Mouse (Mus musculus) adrenal gland, adult 2 months (tissue): ENCODE data around the gene Tpd52l1. TPM values are rescaled to one million over a fixed set of nuclear protein-coding genes. Genes with fewer than 3 reads are reported as not detected.
A peak's percentile ranks its signal among the peaks of the same experiment; 100 is the strongest.
"Not testable (repeated sequence)": the region's sequence is repeated elsewhere in the genome, so short reads cannot be mapped to it uniquely, and the experiment has no call there.

Source experiments
- DNase-seq: peaks from one replicate; pipeline ENCODE4 v3.0.0; 2021
- long read RNA-seq: library from polyadenylated mRNA; stranded (forward); transcript quantifications from one replicate; pipeline ENCODE4 v2.0.0, GENCODE M21; 2021
- polyA plus RNA-seq: library from polyadenylated mRNA; depleted of rRNA; stranded (reverse); fragments of >200 nt; gene quantifications from 2 replicates; pipeline ENCODE4 v1.2.3, GENCODE M21; 2012; rRNA removed
- total RNA-seq, 2 experiments: library from RNA; stranded (reverse); gene quantifications; 2 replicates each; pipeline ENCODE4 v1.2.3; 2021

The Tpd52l1 gene
- total RNA-seq (10 to 100 TPM; 41.7 to 43.3 TPM), polyA plus RNA-seq (11.4 and 14.5 TPM in 2 replicates)
- long read RNA-seq, transcript Tpd52l1-204 (5 exons, 1,103 nt) = major isoform, 19 of 21 reads
- long read RNA-seq, partial matches to known transcripts = 0 of 21 reads
- long read RNA-seq, other reads (novel, unspliced or antisense) = 1 of 21 reads

GRCm38 (mm10) chr10:31445291-31446124, at the start of gene Tpd52l1:
Gene Tpd52l1, minus strand, starts transcription at chr10:31445958.
- peak; percentile 94 for DNase-seq

GRCm38 (mm10) chr10:31494296-31494695, 48.5 kb upstream of the Tpd52l1 start:
- DNase-seq = no peak

- peak; percentile 20 for DNase-seq
Measured at GRCm38 (mm10) chr10:31467043-31467898, 21.5 kb upstream of the Tpd52l1 start.

DNA sequence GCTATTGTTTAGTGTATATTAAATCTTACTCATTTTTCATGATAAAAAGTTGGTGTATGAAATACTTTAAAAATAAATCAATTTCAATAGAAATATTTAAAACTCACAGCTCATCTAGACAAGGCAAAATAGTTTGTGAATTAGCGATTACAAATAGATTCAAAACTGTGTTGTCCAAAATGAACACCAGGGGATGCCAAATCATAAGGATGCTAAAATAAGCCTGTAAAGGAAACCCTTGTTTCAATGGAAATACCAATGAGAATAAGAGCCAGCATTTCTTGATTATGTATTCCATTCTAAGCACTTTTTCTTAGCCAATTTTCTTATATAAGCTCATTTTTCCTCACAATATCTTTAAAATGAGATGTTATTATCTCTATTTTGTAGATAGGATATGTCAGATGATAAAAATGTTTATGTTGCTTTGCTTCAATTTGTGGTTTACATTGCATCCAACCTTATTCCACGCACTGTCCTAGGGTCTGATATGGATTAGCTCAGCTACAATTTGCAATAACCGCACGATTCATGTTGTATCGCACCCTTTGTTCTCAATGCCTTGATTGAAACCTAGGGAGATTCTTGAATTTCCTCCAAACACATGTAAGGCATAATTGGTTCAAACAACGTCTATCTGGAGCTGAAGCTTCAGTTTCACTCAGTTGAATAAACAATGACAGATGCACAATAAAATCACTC, 20.2 kb upstream of the Tpd52l1 start:
- no peak for DNase-seq

GRCm38 (mm10) chr10:31465424-31465823, 19.7 kb upstream of the Tpd52l1 start:
- DNase-seq = no peak

DNA sequence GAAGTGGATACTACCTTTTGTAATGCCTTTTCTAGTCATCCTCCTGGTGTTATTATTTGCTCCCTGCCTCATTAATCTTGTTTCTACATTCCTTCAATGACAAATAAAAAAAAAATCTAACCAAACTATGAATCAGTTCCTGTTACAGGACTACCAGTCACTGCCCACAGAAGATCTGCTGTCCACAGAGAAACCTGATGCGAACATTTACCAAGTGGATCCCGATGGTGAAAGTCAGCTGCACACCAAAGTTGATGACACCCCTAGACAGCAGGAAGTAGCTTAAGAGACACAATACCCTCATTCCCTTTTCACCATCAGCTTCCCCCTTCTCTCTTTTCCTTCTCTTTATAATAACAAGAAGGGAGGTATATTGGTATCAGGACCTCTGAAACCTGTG, 17.3 kb upstream of the Tpd52l1 start:
- no peak for DNase-seq

DNA sequence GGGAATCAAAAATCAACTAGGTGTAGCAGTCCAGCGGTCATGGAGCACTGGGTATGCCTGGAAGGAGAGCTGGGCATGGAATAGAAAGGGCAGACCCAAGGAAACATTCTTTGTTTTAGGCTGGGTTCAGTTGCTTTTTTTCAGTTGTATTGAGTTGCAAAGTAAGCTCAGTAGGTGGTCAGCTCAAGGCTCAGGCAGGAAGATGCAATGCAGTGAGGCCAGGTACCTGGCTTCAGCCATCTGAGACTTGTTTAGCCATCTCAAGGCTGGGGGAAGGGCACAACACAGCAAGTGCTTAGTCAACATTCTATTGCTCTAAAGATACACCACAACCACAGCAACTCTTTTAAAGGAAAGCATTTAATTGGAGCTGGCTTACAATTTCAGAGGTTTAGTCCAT, 11.0 kb upstream of the Tpd52l1 start:
- DNase-seq = no peak

DNA sequence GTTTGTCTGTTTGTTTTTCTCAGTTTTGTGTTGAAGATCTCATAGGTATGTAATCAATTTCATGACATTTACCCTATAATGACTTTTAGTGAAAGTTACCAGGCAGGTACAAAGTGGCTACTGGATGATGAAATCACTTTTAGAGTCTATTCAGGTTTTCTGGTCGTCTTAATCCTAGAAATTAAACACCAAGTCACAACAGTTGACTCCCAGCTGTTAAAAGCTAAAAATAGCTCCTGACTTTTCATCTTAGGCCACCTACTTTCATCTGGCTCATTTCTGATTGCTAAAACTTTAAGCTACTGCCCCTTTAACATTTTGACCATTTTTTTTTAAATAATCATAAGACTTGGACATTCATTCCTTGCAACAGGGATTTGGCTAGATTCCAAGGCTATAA, 1.3 kb upstream of the Tpd52l1 start:
- DNase-seq = no peak

DNA sequence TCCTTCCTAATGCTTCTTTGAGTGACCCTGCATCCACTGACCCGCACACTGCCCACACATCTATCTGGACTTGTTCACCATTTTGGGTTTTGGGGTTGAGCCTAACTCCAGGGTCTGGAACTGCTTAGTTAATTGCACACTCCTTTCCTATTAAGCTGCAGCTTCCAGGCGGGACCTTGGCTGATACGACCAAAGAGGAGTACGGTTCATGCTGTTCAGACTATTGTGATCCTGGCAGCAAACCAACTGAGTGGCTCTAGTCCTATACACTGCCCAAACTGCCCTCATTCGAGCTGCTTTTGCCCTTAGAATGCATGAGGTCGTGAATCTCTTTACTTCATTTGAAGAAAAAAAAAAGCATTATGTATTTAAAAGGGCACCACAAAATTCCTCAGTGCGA, 1.6 kb downstream of the Tpd52l1 start:
- DNase-seq = no peak

DNA sequence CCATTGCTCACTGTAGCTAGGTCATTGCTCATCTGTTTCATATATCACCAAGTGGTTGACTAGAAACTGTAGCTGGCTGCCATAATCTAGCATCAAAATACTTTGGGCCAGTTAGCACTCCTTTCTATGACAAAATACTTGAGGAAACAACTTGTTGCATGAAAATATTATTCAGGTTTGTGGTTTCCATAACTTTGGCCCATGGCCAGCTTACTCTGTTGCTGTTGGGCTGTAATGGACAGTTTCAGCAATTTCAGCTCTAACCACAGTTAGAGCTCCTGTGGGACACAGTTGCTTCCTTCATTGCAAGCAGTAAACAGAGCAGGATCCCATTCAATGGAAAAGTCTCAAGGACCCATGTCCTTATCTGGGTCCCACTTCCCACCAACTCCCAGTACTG, 4.3 kb downstream of the Tpd52l1 start:
- DNase-seq = no peak

DNA sequence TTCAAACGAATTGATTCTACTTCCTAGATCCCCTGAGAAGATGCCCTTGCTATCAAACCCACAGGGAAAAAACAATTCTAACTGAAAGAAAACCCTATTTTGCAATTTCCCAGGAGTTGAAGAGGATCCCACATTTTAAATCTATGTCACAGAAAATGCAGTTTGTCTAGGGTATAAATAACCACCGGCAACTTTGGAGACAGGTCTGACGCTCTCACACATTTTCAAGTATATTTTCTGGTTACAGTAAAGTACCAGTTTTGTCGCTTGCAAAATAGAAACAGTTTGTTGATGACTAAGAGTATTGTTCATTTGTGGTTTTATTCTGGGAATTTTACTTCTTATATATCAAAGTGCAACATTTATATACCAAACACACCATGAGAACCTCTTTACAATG, 9.7 kb downstream of the Tpd52l1 start:
- DNase-seq = no peak

- no peak for DNase-seq
Measured at GRCm38 (mm10) chr10:31417956-31418355, 27.8 kb downstream of the Tpd52l1 start.

DNA sequence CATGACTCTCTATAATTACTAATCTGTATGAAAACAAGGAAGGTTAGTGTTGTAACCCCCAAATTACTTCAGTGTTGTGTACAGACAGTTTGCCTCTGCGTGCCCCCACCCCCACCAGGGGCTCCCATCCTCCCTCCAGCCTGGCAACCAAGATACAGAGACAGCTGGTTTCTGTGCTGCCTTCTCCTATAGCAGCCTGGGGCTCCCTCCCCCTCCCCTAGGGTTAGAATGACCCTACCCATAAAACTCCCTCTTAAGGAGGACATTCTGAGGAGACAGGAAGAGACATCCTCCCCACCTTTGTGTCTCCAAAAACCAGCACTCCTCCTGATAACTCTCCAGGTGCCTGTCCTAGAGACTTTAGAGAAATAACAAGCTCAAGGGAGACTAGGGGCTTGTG, 52.8 kb downstream of the Tpd52l1 start:
- no peak for DNase-seq

- DNase-seq = peak; percentile 29
Measured at GRCm38 (mm10) chr10:31390777-31391395, 54.9 kb downstream of the Tpd52l1 start.

GRCm38 (mm10) chr10:31388566-31388965, 57.2 kb downstream of the Tpd52l1 start:
- DNase-seq = not testable (repeated sequence)

GRCm38 (mm10) chr10:31370200-31370599, 75.6 kb downstream of the Tpd52l1 start:
- not testable (repeated sequence) for DNase-seq

DNA sequence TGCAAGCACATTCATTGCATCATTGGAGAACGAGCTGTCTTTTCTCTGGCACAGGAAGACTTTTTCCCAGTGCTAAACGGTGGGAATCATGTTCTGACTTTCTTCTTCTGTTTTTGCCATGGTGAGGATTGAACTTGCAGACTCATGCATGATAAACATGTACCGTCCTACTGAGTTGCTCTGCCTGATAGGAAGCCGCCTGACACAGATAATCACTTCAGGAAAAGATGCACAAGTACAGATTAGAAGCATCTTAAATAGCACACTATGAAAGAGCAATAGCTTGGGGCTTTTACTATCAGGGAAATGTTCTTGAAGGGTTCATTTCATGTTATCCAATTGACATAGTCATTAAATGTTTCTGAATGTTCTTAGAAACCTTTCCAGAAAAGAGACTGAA, 86.0 kb downstream of the Tpd52l1 start:
- DNase-seq = no peak

GRCm38 (mm10) chr10:31354886-31355461, 90.8 kb downstream of the Tpd52l1 start:
- no peak for DNase-seq

- peak; percentile 56 for DNase-seq
Measured at GRCm38 (mm10) chr10:31354141-31354540, 91.6 kb downstream of the Tpd52l1 start.

DNA sequence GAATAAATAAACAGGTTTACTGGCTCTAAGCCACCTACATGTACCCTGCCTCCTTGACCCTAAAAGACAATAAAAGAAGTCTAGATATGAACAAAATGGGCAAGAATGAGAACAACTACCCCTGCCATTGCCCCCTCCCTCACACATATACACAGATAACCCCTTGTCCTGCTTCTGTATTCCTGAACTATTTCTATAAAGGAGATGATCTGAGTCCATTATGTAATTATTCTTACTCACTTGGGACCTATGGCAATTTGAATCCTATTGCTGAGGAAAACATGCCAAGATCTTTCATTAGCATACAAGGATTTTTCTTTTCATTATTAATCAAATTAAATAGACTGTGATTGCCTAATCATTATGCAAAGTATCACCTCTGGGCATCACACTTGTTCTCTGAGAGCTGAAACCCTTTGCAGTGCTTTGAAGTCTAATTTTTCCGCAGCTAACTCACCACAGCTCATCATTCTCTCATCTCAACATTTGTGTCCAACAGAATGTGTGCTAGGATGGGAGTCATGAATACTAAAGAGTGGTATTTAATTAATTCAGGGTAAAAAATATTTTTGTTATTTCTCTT, 92.8 kb downstream of the Tpd52l1 start:
- DNase-seq = no peak

GRCm38 (mm10) chr10:31351056-31351455, 94.7 kb downstream of the Tpd52l1 start:
- peak; percentile 69 for DNase-seq
